Mouse (Mus musculus): ENCODE data around the gene Shisa8.
A peak's percentile ranks its signal among the peaks of the same experiment; 100 is the strongest.
"Not testable (repeated sequence)": the region's sequence is repeated elsewhere in the genome, so short reads cannot be mapped to it uniquely, and the experiment has no call there.

Gene Shisa8

DNA sequence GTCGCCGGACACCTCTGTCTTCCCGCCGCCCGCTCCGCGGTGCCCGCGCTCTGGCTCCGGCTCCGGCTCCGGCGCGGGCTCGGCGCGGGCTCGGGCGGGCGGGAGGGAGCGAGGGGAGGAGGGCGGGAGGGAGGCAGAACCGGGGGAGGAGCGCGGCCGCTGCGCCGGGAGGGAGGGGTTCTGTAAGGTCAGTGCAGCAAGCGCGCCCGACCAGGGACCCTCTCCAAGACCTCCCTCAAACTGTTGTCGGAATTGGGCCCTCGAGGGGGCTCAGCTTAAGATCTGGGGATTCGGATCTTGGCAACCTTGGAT lies at the start of gene Shisa8:
TSS of gene Shisa8 (minus strand) at position 64 of the 312 bp plus-strand sequence.
- no peak for DNase-seq (ENCODE audit: low read depth in 2 of 2, low spot score in 2 of 2)

DNA sequence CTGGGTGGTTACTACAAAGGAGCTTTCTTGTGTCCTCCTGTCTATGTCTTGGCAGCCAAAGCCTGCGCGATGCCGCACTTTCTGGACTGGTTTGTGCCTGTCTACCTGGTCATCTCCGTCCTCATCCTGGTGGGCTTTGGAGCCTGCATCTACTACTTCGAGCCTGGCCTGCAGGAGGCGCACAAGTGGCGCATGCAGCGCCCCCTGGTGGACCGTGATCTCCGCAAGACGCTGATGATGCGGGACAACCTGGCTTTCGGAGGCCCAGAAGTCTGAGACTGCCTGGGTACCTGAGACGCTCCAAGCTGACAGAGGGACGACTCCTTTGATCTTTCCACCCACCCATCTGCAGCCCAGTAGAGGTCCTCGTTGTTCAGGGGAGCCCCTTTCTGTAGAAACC lies 46.9 kb upstream of the Shisa8 start:
- DNase-seq (ENCODE audit: low read depth in 2 of 2, low spot score in 2 of 2) = peak; percentile 74 to 75

DNA sequence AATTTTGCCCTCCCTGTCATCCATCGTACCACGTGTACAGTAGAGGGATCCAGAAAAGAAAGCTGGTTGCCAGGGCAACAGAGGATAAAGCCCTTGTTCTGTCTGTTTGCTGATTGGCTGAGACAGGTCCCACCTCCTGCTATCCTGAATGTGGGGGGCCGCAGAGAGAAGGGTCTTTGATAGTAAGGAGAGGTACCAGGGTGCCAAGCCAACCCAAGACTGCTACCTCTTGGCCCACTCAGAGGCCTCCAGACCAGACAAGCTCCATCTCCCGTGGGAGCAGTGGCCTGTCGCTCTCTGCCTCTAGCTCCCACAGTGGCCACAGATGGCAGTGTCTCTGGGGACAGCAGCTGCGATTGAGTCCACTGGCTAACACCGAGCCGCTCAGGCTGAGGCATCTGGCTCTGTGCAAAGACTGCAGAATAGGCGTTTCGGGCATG lies 43.3 kb upstream of the Shisa8 start:
- no peak for DNase-seq (ENCODE audit: low read depth in 2 of 2, low spot score in 2 of 2)

- no peak for DNase-seq (ENCODE audit: low read depth in 2 of 2, low spot score in 2 of 2)
Observed at GRCm38 (mm10) chr15:82255248-82255647, 42.6 kb upstream of the Shisa8 start.

DNA sequence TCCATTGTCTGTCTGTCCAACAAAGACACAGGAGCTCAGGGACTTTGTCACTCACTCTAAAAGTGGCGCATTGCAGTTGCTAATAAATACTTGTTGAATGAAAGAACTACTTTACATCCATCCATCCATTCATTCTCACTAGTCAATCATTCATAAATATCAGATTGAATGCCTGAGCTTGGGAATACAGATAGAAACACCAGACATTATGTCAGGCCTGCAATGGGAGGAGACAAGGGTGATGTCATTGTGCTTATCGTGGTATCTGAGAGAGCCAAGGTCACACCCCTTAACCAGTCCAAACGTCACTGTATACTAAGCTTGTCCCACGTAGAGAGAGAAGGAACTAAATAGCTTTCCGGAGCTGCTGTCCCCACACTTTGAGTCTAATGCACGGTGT lies 39.5 kb upstream of the Shisa8 start, which contains the start of gene 1500009C09Rik:
TSS of gene 1500009C09Rik (plus strand) at position 301 of the 400 bp plus-strand sequence.
- no peak for DNase-seq (ENCODE audit: low read depth in 2 of 2, low spot score in 2 of 2)

DNA sequence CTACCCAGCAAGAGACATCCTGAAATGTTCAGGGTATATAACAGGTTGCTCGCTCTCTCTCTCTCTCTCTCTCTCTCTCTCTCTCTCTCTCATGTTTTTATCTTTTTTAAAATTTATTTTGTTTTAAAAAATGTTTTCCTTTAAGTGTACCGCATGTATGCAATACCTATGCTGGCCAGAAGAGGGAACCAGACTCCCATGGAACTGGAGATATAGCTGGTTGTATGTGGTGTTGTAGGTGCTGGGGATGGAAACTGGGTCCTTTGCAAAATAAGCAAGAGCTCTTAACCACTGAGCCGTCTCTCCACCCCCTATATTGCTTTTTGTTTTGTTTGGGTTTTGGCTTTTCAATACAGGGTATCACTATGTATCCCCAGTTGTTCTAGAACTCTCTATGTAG lies 39.0 kb upstream of the Shisa8 start:
- DNase-seq (ENCODE audit: low read depth in 2 of 2, low spot score in 2 of 2) = no peak

DNA sequence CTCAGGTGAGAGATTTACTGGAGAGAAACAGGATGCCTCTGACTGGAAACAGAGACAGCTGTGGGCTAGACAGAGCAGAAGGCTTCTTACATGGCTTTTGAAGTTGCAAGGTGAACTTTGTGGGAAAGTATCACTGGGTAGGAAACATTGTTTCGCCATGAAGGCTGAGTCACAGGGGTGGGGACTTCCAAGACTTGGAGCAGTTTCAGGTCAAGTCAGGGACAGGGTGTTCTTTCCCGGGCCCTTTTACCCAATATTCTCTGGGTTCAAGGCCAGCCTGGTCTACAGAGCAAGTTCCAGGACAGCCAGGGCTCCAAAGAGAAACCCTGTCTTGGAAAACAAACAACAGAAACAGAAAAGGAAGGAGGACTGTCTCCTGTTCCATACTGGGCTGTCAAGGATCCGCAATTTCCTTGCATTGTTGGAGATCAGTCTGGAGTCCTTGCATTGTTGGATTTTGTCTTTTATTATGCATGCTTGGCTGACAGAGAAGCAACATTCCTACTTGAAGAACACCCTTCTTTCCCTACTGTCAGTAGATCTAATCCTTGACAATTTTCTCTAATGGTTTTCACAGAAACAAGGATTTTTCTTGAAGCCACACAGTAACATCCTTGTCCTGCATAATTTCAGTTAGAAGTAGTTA lies 34.6 kb upstream of the Shisa8 start:
- DNase-seq (ENCODE audit: low read depth in 2 of 2, low spot score in 2 of 2) = no peak

DNA sequence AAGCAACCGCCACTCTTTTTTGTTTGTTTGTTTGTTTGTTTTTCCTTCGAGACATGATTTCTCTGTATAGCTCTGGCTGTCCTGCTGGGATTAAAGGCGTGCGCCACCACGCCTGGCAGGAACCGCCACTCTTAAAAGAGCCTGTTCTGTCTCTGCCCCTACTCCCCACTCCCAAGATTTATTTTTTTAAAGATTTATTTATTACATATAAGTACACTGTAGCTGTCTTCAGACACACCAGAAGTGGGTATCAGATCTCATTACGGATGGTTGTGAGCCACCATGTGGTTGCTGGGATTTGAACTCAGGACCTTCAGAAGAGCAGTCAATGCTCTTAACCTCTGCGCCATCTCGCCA lies 32.2 kb upstream of the Shisa8 start:
- not testable (repeated sequence) for DNase-seq (ENCODE audit: low read depth in 2 of 2, low spot score in 2 of 2)

DNA sequence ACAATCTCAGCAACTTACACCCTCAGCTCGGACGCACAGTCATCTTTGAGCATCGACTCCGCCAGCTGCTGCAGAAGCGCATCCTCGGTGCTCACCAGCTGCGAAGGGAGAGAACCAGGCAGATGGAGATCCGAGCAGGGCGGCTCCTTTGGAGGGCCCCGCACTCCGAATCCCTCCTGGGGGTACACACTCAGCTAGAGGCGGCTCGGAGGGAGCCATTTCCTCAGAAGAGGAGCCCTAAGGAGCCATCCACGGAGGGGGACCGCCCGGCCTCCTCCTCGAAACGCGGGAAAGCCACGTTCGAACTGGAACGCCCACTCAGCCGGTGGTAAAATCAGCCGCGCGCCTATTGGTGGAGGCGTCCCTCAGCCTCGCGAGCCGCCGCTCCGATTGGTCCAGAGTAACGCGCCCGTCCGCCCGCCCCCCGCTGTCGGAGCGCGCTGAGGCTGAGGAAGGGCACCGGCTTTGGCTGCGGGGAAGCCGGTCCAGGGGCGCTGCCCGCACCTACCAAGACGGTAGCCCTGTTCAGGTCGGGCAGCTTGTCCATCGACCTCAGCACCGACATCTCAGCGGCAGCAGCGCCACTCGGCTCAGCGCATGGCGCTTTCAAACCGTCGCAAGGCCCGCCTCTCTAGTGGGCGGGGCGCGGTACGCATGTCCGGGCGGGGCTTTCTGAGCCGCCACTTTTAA lies 31.6 kb upstream of the Shisa8 start, which contains the start of gene Cenpm:
TSS of gene Cenpm (minus strand) at position 634 of the 690 bp plus-strand sequence.
- DNase-seq (ENCODE audit: low read depth in 2 of 2, low spot score in 2 of 2) = peak; percentile 83 to 91

DNA sequence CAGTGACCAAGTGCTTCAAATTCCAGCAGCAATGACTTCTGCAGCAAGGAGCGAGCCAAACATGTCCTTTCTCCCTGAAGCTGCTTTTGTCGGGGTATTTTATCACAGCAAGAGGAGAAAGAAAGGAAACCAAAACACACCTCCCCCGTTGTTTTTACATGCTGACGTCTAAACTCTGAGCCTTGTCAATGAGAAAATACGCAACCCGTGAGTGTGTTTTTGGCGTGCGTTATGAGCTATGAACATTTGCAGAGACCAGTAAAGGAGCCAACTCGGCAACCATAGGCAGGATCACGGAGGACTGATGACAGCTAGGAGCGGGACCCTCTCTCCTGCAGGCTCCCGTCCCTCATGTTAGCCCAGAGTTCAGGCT lies 31.1 kb upstream of the Shisa8 start:
- DNase-seq (ENCODE audit: low read depth in 2 of 2, low spot score in 2 of 2) = no peak

- DNase-seq (ENCODE audit: low read depth in 2 of 2, low spot score in 2 of 2) = no peak
Observed at GRCm38 (mm10) chr15:82243311-82243710, 30.7 kb upstream of the Shisa8 start.

DNA sequence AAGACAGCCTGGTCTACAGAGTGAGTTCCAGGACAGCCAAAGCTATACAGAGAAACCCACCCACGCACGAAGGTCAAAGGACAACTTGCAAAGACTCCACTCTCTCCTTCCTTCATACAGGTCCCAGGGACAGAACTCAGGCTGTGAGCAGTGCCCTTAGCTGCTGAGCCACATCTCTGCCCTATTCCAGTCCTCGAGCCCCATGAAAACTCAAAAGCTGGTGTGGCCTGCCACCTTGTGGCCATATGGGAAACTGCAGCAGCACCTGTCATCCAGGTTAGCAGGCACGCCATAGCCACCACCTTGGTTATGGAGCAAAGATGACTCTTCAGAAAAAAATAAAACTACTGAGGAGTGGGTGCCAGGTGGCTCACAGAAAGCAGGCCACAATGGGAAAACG lies 23.9 kb upstream of the Shisa8 start:
- peak; percentile 86 to 89 for DNase-seq (ENCODE audit: low read depth in 2 of 2, low spot score in 2 of 2)

- DNase-seq (ENCODE audit: low read depth in 2 of 2, low spot score in 2 of 2) = no peak
Observed at GRCm38 (mm10) chr15:82235661-82236060, 23.0 kb upstream of the Shisa8 start.

GRCm38 (mm10) chr15:82232651-82233050 lies 20.0 kb upstream of the Shisa8 start:
- no peak for DNase-seq (ENCODE audit: low read depth in 2 of 2, low spot score in 2 of 2)

- DNase-seq (ENCODE audit: low read depth in 2 of 2, low spot score in 2 of 2) = no peak
Observed at GRCm38 (mm10) chr15:82231591-82232378, 19.2 kb upstream of the Shisa8 start.

DNA sequence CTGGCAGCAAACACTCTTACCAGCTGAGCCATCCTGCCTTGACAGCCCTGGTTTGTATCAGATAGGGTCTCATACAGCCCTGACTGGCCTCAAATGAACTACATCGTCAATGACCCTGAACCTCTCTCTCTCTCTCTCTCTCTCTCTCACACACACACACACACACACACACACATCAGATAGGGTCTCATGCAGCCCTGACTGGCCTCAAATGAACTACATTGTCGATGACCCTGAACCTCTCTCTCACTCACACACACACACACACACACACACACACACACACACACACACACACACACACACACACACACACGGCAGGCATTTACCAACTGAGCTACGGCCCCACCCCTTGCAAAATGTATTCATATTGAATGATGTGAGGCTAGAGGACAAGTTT lies 18.5 kb upstream of the Shisa8 start:
- no peak for DNase-seq (ENCODE audit: low read depth in 2 of 2, low spot score in 2 of 2)

- no peak for DNase-seq (ENCODE audit: low read depth in 2 of 2, low spot score in 2 of 2)
Observed at GRCm38 (mm10) chr15:82230098-82230611, 17.5 kb upstream of the Shisa8 start.

- DNase-seq (ENCODE audit: low read depth in 2 of 2, low spot score in 2 of 2) = no peak
Observed at GRCm38 (mm10) chr15:82229542-82230045, 17.0 kb upstream of the Shisa8 start.

- DNase-seq (ENCODE audit: low read depth in 2 of 2, low spot score in 2 of 2) = no peak
Observed at GRCm38 (mm10) chr15:82225769-82226168, 13.2 kb upstream of the Shisa8 start.

DNA sequence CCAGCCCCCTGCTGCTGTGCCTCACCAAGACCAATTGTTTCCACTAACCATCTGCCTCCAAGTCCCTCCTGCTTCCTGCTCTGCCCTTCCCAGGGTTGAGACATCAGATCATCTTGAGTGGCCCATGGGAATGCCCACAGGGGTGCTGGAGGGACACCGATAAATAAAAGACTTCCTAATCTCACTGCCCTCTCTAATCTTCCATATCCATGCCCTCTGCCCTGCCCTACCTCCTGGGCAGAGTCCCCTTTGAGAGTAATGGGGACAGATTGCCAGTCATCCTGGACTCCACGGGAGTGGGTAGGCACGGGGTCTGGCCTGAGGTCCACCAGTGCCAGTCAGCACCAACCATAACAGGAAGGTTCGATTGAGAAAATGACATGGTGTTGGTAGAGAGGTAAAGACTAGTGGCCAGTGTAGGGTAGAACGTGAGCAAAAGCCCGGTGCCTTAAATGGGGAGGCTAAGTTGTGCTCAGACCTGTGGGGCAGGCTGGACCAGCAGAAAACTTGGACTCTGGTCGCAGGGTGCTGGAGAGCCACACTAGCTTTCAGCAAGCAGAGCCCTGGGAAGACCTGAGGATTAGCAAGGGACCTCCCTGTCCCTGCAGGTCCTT lies 12.1 kb upstream of the Shisa8 start:
- no peak for DNase-seq (ENCODE audit: low read depth in 2 of 2, low spot score in 2 of 2)

Data from CD8-positive naive resting alpha-beta T cell, adult 2 months (primary cell).